Mouse (Mus musculus) gastrocnemius, adult 2 months (tissue): ENCODE results near the gene Cped1. TPM values are rescaled to one million over a fixed set of nuclear protein-coding genes. Genes with fewer than 3 reads are reported as not detected.
"Not testable (repeated sequence)": the region's sequence is repeated elsewhere in the genome, so short reads cannot be mapped to it uniquely, and the experiment has no call there.

Experiments used
- DNase-seq: peaks from one replicate; pipeline ENCODE4 v3.0.0; 2022
- H3K27ac ChIP-seq: fragments of 200-600 bp; 2 replicates; pipeline ENCODE4 v1.8.1; 2022; ENCODE audit warnings: mild to moderate bottlenecking
- H3K4me3 ChIP-seq: fragments of 200-600 bp; 2 replicates; pipeline ENCODE4 v1.8.1; 2022; ENCODE audit warnings: mild to moderate bottlenecking, moderate library complexity
- CTCF ChIP-seq: fragments of 200-600 bp; IDR thresholded peaks from 2 replicates; pipeline ENCODE4 v1.8.1; 2022; ENCODE audit warnings: antibody characterized with exemption, mild to moderate bottlenecking, moderate library complexity
- intact Hi-C: fragments of 180-260 bp; cut with DNase I; formaldehyde crosslinking; loops from one replicate; pipeline ENCODE4 v1.15.1; 2025
- total RNA-seq, 2 experiments: library from RNA; stranded (reverse); gene quantifications; 2 replicates each; pipeline ENCODE4 v1.2.3; 2021

Cped1 gene
- total RNA-seq, 2 experiments from 2014 or later: 22.4 to 24.5 TPM

- Histone ChIP-seq H3K27ac (no peak overlapping the region), H3K4me3 (no peak overlapping the region)
- intact Hi-C loops: no loop called here
- no peak for DNase-seq
- TF ChIP-seq CTCF: no peak
These were observed 261.0 kb downstream of the Cped1 start for GRCm38 (mm10) chr6:22246696-22247095.

- intact Hi-C loops: no loop called here
- Histone ChIP-seq H3K27ac (no peak overlapping the region), H3K4me3 (no peak overlapping the region)
- DNase-seq: no peak
- TF ChIP-seq CTCF: no peak
These were observed 273.1 kb downstream of the Cped1 start for GRCm38 (mm10) chr6:22258784-22259183.

DNA sequence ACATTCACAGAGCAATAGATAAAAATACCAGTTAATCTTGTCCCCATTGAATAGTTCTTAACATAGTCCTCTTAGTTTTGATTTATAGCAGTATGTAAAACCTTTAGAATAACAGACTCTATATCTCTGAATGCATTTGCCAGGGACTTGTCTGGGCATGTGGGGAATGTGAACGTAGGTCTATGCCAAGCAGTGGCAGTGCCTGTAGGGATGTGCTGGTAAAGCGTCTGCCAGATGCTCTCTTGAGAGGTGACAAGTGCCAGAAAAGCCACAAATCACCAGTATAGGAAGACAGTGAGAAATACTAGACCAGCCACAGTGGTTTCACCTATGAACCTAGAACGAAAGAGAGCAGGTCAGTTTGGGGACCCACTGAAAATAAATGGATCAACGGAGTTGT is 276.8 kb downstream of the Cped1 start:
- intact Hi-C loops: no loop called here
- H3K27ac ChIP-seq: no peak overlapping the region
- TF ChIP-seq CTCF: no peak
- no peak overlapping the region for H3K4me3 ChIP-seq
- no peak for DNase-seq

DNA sequence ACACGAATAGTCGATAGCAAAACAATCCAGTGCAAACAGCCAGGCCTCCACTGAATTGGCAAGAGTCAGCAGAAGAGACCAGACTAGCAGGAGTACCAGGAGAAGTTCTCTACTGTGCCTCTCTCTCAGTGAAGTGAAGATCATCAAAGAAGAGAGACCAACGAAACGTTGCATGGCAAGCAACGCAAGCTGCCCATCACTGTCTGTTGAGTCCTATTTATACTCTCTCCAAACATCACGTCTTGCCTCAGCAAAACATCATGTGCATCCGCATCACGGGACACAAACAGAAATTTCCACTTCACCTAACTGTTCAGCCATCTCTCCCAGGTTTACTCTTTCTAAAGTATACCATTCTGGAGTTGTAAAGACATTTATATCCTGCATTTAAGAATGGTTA is 278.4 kb downstream of the Cped1 start:
- DNase-seq, H3K4me3 ChIP-seq, H3K27ac ChIP-seq, intact Hi-C loops: not testable (repeated sequence)

GRCm38 (mm10) chr6:22266018-22266417 is 280.3 kb downstream of the Cped1 start:
- no peak for TF ChIP-seq CTCF
- Histone ChIP-seq H3K4me3 (no peak overlapping the region), H3K27ac (no peak overlapping the region)
- no peak for DNase-seq
- intact Hi-C loops: no loop called here

GRCm38 (mm10) chr6:22267807-22268667 is 282.3 kb downstream of the Cped1 start:
- TF ChIP-seq CTCF: no peak
- intact Hi-C loops: no loop called here
- Histone ChIP-seq H3K27ac (no peak overlapping the region), H3K4me3 (no peak overlapping the region)
- DNase-seq: no peak

DNA sequence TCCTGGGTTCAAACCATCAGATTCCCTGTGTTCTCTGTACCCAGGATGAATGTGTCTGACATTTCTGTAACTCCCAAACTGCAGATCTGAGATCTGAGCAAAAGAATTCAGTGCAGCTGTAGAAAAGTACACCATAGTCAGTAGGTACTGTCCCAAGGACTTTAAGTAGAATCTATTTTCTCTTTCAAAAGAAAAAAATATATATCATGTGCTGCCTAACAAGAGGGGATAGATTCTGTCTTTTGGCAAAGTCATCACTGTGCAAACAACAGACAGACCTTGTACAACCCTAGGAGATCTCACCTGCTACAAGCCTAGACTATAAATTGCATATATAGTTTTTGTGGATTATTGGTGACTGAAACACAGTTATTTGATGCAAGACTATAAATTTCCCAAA is 283.0 kb downstream of the Cped1 start:
- H3K27ac ChIP-seq: no peak overlapping the region
- no peak overlapping the region for H3K4me3 ChIP-seq
- no peak for TF ChIP-seq CTCF
- DNase-seq: no peak
- intact Hi-C loops: no loop called here

GRCm38 (mm10) chr6:22269840-22270521 is 284.3 kb downstream of the Cped1 start:
- TF ChIP-seq CTCF: no peak
- Histone ChIP-seq H3K4me3 (no peak overlapping the region), H3K27ac (peak overlapping the region; percentile 51; the same call in 1 of the 2 replicates)
- peak; percentile 46 for DNase-seq
- intact Hi-C loops: no loop called here

DNA sequence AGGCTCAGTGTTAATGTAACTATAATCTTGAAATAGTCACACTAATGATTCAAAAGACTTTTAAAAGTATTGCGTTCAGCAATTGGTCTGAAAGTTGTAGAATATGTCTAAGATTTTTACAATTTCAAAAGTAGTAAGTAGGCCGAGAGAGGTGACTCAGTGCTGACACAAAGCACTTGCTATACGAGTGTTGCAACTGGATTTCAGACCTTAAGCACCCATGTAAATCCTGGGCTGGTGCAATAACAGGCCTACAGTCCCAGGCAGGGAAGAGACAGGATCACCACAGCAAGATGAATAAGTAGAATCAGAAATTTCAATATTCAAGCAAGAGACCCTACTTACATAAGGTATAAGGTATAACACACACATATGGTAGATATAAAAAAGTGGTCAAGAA is 292.2 kb downstream of the Cped1 start:
- no peak overlapping the region for H3K4me3 ChIP-seq
- H3K27ac ChIP-seq: no peak overlapping the region
- no peak for TF ChIP-seq CTCF
- intact Hi-C loops: no loop called here
- DNase-seq: no peak

- peak overlapping the region; percentile 6; the same call in 1 of the 2 replicates for H3K27ac ChIP-seq
- TF ChIP-seq CTCF: no peak
These were observed 294.6 kb downstream of the Cped1 start for GRCm38 (mm10) chr6:22280217-22280861.

DNA sequence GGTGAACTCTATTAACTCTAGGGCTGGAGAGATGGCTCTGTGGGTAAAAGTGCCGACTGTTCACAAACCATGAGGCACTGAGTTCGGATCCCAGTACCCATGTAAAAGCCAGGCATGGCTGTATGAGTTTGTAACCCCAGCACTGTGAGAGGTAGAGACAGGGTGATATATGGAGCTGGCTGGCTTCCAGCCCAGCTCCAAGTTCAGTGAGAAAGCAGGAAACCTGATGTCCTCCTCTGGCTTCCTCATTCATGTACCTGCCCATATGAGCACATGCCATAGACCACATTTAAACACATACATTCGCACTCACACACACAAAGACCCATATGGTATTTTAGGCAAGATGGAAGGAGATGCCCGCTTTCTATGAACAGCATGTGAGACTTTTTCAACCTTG is 296.7 kb downstream of the Cped1 start:
- H3K4me3 ChIP-seq: no peak overlapping the region
- DNase-seq: no peak
- intact Hi-C loops: no loop called here
- TF ChIP-seq CTCF: no peak
- H3K27ac ChIP-seq: no peak overlapping the region

More at GRCm38 (mm10) chr6:22280217-22280861, 294.6 kb downstream of the Cped1 start:
- intact Hi-C loops: no loop called here
- DNase-seq: peak; percentile 53
- H3K4me3 ChIP-seq: peak overlapping the region; percentile 32

DNA sequence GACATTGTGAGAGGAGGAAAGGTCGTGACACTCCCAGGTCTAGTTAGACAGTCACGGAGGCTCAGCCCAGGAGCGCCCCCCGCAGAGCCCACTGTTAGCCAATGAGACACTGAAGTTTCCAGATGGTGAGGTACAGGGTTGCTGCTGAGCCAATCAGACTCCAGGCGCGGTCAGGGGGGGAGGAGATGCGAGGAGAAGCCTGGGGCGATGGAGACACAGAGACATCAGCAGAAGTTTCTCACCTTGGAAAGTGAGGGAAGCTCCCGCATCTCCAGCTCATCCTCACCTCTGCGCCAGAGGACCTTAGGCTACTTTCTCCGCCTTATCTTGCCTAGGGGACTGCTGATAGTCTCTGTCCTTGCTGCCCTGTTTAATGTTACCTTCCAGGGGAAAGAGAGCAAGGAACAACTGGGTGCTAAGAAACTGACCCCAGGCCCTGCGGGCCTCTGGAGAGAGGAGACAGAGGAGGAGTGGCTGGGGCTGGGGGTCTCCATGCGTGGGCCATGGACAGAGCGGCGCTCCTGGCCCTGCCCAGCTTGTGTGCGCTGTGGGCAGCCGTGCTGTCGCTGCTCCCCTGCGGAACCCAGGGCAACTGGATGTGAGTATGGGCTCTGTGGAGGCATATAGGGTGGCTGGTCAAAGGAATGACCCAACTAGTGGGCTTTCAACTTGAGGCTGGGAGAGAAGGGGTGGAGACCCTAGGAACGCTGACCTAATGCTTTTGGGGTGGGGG is 302.5 kb downstream of the Cped1 start, which contains the start of gene Wnt16:
TSS of gene Wnt16 (plus strand) at position 224 of the 733 bp plus-strand sequence.
- TF ChIP-seq CTCF: no peak
- intact Hi-C loops: no loop called here

More for the DNA sequence above, 302.5 kb downstream of the Cped1 start, which contains the start of gene Wnt16:
- Histone ChIP-seq H3K4me3 (peak within 1 kb of the TSS; percentile 49), H3K27ac (no peak within 1 kb of the TSS)
- no peak for DNase-seq
